Mouse (Mus musculus): ENCODE data around the gene Pxmp4. TPM values are rescaled to one million over a fixed set of nuclear protein-coding genes. Genes with fewer than 3 reads are reported as not detected.

Pxmp4 gene
- 8.5 and 10.5 TPM in 2 replicates for polyA plus RNA-seq (2012; ENCODE audit: insufficient read depth, low replicate concordance)

DNA sequence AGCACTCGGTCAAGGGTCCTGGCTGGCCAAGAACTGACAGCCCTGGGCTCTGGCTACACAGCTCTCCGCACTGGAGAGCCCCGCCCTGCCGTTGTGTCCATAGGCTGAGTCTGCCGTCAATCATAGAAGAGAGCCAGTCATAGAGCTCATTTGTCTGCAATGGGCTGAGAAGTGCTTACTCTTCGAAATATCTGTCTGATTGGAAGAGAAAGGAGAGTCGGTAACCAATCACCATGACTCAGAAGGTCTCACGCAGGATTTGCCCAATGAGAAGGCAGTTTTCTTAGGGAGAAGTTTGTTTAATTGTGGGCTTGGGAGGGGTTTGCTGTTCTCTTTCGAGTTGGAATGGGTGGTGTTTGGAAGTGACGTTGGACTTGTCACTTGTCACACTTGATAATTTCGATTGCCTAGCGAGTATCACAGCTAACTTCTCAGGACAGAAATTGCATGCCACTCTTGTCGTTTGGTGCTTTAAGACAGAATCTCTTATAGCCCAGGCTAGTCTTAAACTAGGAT lies at the start of gene Pxmp4:
Gene Pxmp4 (minus strand): TSS at position 71 of the 516 bp plus-strand sequence.
- H3K4me1 ChIP-seq, result peaks cover 52% of the 10 kb centered on the region
- TF ChIP-seq GATA1 (IDR thresholded peaks at IDR 0.05; ENCODE audit: borderline replicate concordance, low read length) (no peak), FLI1 (IDR thresholded peaks at IDR 0.05; ENCODE audit: low read length) (no peak)

GRCm38 (mm10) chr2:154651363-154651762 lies 47.9 kb upstream of the Pxmp4 start, which contains the start of gene Chmp4b:
TSS of gene Chmp4b (plus strand) at chr2:154651705.
- Histone ChIP-seq H3K4me1 (peaks cover 12% of the 10 kb centered on the region), H3K36me3 (replicated peaks; ENCODE audit: low read length) (peaks cover 6% of the 10 kb centered on the region), H3K4me3 (replicated peaks) (no peak within 1 kb of the TSS), H3K9me3 (peaks cover 12% of the 10 kb centered on the region), H3K27me3 (replicated peaks) (no peaks in the 10 kb centered on the region)
- TF ChIP-seq GATA1 (IDR thresholded peaks at IDR 0.05; ENCODE audit: borderline replicate concordance, low read length) (no peak), FLI1 (IDR thresholded peaks at IDR 0.05; ENCODE audit: low read length) (no peak)

More for the DNA sequence above, at the start of gene Pxmp4:
- Histone ChIP-seq H3K4me3 (replicated peaks) (peak within 1 kb of the TSS; percentile 96), H3K27me3 (replicated peaks) (no peaks in the 10 kb centered on the region), H3K9me3 (no peaks in the 10 kb centered on the region), H3K36me3 (replicated peaks; ENCODE audit: low read length) (peaks cover 23% of the 10 kb centered on the region)

DNA sequence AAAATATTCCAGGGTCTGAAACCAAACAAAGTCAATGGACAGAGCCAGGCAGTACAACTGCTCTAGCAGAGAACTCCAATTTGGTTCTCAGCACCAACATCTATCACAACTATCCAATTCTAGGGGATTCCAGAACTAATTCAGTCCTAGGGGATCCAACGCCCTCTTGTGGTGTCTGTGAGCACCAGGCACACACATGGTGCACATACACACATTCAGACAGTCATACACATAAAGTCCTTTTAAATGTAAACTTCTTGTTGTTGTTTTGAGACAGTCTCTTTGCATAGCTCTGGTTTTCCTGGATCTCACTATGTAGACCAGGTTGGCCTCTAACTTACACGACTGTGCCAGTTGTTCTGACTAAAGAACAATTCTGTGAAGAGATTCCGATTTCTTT lies 46.9 kb upstream of the Pxmp4 start:
- Histone ChIP-seq H3K4me3 (replicated peaks) (no peak overlapping the region), H3K4me1 (peaks cover 6% of the 10 kb centered on the region; the same call in 1 of the 2 replicates), H3K36me3 (replicated peaks; ENCODE audit: low read length) (peaks cover 15% of the 10 kb centered on the region), H3K9me3 (peaks cover 12% of the 10 kb centered on the region), H3K27me3 (replicated peaks) (no peaks in the 10 kb centered on the region)
- no peak for TF ChIP-seq FLI1 (IDR thresholded peaks at IDR 0.05; ENCODE audit: low read length)

DNA sequence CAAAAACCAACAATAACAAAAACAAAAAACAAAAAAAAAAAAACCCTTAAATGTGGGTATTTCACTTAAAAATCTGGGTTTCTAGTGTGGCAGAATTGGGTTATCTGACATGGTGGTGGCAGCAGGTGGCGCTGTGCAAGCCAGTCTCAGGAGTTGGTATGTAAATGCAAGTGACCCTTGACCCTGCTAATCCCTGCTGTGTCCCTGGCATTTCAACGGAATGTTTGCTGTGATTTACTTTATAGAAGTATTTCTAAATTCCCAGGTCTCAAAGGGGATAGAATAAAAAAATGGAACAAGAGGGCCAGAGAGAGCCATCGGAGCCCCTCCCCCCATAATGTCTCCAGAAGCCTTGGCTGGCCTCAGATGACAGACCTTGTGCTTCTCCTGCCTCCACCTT lies 44.6 kb upstream of the Pxmp4 start:
- TF ChIP-seq GATA1 (IDR thresholded peaks at IDR 0.05; ENCODE audit: borderline replicate concordance, low read length), result no peak
- no peak for TF ChIP-seq FLI1 (IDR thresholded peaks at IDR 0.05; ENCODE audit: low read length)
- H3K4me3 ChIP-seq (replicated peaks), result no peak overlapping the region
- H3K27me3 ChIP-seq (replicated peaks), result no peaks in the 10 kb centered on the region
- H3K4me1 ChIP-seq, result peaks cover 6% of the 10 kb centered on the region; the same call in 1 of the 2 replicates
- H3K9me3 ChIP-seq, result peaks cover 12% of the 10 kb centered on the region
- H3K36me3 ChIP-seq (replicated peaks; ENCODE audit: low read length), result peaks cover 37% of the 10 kb centered on the region

DNA sequence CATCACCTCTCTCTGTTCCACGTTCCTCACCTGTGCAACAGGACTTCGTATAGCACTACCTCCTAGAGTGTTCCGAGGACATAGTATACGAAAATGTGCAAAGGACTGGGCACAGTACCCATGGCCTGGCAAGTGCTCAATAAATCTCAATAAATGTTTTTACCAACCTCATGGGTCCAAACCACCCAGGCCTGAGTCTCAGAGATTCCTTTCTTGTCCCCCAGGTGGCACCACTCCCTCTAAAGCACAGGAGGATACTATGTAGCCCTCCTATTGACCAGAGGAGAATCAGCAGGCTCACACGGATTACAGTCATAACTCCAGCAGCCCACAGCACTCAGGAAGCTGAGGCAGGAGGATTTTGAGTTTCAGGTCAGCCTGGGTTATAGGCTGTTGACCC lies 43.1 kb upstream of the Pxmp4 start:
- peaks cover 51% of the 10 kb centered on the region for H3K36me3 ChIP-seq (replicated peaks; ENCODE audit: low read length)
- TF ChIP-seq GATA1 (IDR thresholded peaks at IDR 0.05; ENCODE audit: borderline replicate concordance, low read length) (no peak), FLI1 (IDR thresholded peaks at IDR 0.05; ENCODE audit: low read length) (no peak)
- no peak overlapping the region for H3K4me3 ChIP-seq (replicated peaks)
- H3K9me3 ChIP-seq, result peaks cover 12% of the 10 kb centered on the region
- no peaks in the 10 kb centered on the region for H3K27me3 ChIP-seq (replicated peaks)
- peaks cover 6% of the 10 kb centered on the region; the same call in 1 of the 2 replicates for H3K4me1 ChIP-seq

GRCm38 (mm10) chr2:154642712-154643385 lies 39.3 kb upstream of the Pxmp4 start:
- peaks cover 86% of the 10 kb centered on the region for H3K36me3 ChIP-seq (replicated peaks; ENCODE audit: low read length)
- peaks cover 7% of the 10 kb centered on the region for H3K9me3 ChIP-seq
- H3K4me3 ChIP-seq (replicated peaks), result no peak overlapping the region
- H3K27me3 ChIP-seq (replicated peaks), result no peaks in the 10 kb centered on the region
- H3K4me1 ChIP-seq, result peaks cover 6% of the 10 kb centered on the region; the same call in 1 of the 2 replicates
- TF ChIP-seq GATA1 (IDR thresholded peaks at IDR 0.05; ENCODE audit: borderline replicate concordance, low read length), result no peak
- TF ChIP-seq FLI1 (IDR thresholded peaks at IDR 0.05; ENCODE audit: low read length), result no peak

- TF ChIP-seq FLI1 (IDR thresholded peaks at IDR 0.05; ENCODE audit: low read length), result no peak
- TF ChIP-seq GATA1 (IDR thresholded peaks at IDR 0.05; ENCODE audit: borderline replicate concordance, low read length), result no peak
- Histone ChIP-seq H3K9me3 (peaks cover 9% of the 10 kb centered on the region), H3K36me3 (replicated peaks; ENCODE audit: low read length) (peaks cover 94% of the 10 kb centered on the region), H3K4me1 (peaks cover 5% of the 10 kb centered on the region; the same call in 1 of the 2 replicates), H3K27me3 (replicated peaks) (no peaks in the 10 kb centered on the region), H3K4me3 (replicated peaks) (no peak overlapping the region)
Measured at GRCm38 (mm10) chr2:154642005-154642459, 38.5 kb upstream of the Pxmp4 start.

DNA sequence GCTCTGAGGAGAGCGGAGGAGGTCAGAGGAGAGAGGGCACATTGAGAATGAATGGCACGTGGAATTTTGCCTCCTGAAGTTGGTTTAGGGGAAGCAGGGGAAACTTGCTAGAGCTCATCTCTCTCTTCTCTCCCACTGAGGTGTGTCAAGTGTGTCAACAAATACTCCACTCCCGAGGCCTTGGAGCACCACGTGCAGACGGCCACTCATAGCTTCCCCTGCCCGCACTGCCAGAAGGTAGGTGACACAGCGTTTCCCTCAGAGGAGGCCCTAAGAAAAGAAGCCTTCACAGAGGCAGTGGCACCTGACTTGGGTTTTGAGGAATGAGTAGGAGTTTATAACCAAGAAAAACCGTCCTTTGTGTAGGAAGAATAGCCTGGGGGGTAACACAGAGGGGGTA lies 37.7 kb upstream of the Pxmp4 start:
- TF ChIP-seq GATA1 (IDR thresholded peaks at IDR 0.05; ENCODE audit: borderline replicate concordance, low read length), result no peak
- H3K9me3 ChIP-seq, result peaks cover 9% of the 10 kb centered on the region
- no peak overlapping the region for H3K4me3 ChIP-seq (replicated peaks)
- no peaks in the 10 kb centered on the region for H3K4me1 ChIP-seq
- no peaks in the 10 kb centered on the region for H3K27me3 ChIP-seq (replicated peaks)
- H3K36me3 ChIP-seq (replicated peaks; ENCODE audit: low read length), result peaks cover 93% of the 10 kb centered on the region

GRCm38 (mm10) chr2:154639115-154639514 lies 35.6 kb upstream of the Pxmp4 start:
- Histone ChIP-seq H3K9me3 (peaks cover 9% of the 10 kb centered on the region), H3K27me3 (replicated peaks) (no peaks in the 10 kb centered on the region), H3K4me1 (no peaks in the 10 kb centered on the region), H3K4me3 (replicated peaks) (no peak overlapping the region), H3K36me3 (replicated peaks; ENCODE audit: low read length) (peaks cover 94% of the 10 kb centered on the region)
- no peak for TF ChIP-seq FLI1 (IDR thresholded peaks at IDR 0.05; ENCODE audit: low read length)
- TF ChIP-seq GATA1 (IDR thresholded peaks at IDR 0.05; ENCODE audit: borderline replicate concordance, low read length), result no peak

- Histone ChIP-seq H3K27me3 (replicated peaks) (no peaks in the 10 kb centered on the region), H3K36me3 (replicated peaks; ENCODE audit: low read length) (peaks cover 92% of the 10 kb centered on the region), H3K4me3 (replicated peaks) (no peak overlapping the region), H3K9me3 (peaks cover 9% of the 10 kb centered on the region), H3K4me1 (no peaks in the 10 kb centered on the region)
- TF ChIP-seq GATA1 (IDR thresholded peaks at IDR 0.05; ENCODE audit: borderline replicate concordance, low read length), result no peak
- TF ChIP-seq FLI1 (IDR thresholded peaks at IDR 0.05; ENCODE audit: low read length), result no peak
Measured at GRCm38 (mm10) chr2:154638521-154638920, 35.0 kb upstream of the Pxmp4 start.

All from megakaryocyte, embryonic 14.5 days (primary cell).